Mouse (Mus musculus): ENCODE data around the gene Wdr72.

DNA sequence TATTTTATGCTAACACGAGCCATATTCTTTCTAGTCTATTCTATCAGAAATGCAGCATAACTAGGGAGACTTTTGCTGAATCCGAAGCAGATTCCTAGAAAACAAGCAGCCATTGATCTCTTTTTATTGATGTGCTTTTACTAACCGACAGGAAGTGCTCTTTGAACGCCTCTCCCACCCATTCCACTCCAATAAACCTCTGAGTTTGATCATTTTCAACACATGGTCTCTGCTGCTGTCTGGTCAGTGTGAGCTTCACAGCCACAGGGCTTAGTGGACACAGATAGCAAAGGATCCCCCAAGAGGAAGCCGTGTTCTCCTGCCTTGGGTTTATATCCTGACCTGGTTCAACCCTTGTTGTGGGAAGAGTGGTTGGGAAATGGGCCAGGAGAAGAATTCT is 218.7 kb downstream of the Wdr72 start:
- TF ChIP-seq CTCF (IDR thresholded peaks at IDR 0.05; ENCODE audit: control insufficient read depth, insufficient read depth, insufficient replicate concordance, low read depth, low read length) (no peak), POLR2A (IDR thresholded peaks at IDR 0.05; ENCODE audit: control insufficient read depth, low read depth, low read length) (no peak)

All from testis, adult 2 months (tissue).